Mouse (Mus musculus): ENCODE measurements around the gene Rab40c.

DNA sequence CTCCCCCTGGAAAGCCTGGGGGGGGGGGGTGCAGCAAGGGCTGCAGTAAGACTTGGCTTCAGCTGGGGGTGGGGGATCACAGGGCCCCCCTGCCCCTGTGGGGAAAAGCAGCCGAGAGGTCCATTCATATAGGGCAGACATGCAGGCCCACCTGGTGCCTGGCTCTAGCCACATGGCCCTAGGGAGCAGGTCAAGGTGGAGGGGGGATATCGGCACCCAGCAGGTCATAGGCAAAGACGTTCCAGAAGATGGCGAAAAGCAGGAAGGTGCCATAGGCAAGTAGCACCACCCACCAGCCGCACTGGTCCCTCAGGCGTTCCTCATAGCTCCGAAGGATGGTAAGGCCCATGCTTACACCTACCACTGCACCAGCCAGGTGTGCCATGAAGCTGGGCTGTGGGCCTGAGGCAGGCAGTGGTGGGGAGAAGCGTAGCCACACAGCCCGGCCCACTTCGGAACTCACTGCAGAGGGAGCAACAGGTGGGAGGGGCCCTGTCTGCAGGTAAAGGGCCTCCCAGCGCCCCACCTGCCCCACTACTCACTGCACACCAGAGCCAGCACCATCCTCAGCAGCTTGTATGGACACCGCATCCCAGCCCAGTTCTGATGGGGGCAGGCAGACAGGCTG, 84.8 kb downstream of the Rab40c start:
- TF ChIP-seq MEF2A (IDR thresholded peaks at IDR 0.05; ENCODE audit: extremely low read depth, insufficient replicate concordance, low read depth, low read length, poor library complexity, severe bottlenecking) (no peak), MYC (IDR thresholded peaks at IDR 0.05; ENCODE audit: low read depth, low read length) (no peak), POLR2AphosphoS5 (IDR thresholded peaks at IDR 0.05; ENCODE audit: borderline replicate concordance, low read depth, low read length) (no peak; the same call in 1 of the 2 replicates), CTCF (IDR thresholded peaks at IDR 0.05 in 2 of 3, conservative IDR thresholded peaks at IDR 0.05 in 1 of 3; ENCODE audit: control insufficient read depth in 1 of 3, insufficient read depth in 1 of 3, low read depth in 2 of 3, low read length in 3 of 3, poor library complexity in 1 of 3, severe bottlenecking in 1 of 3) (no peak), POLR2A (IDR thresholded peaks at IDR 0.05; ENCODE audit: control insufficient read depth in 1 of 2, insufficient read depth in 1 of 2, low read depth in 1 of 2, low read length in 2 of 2, poor library complexity in 1 of 2) (no peak; a peak in 1 of 4 replicates), RCOR1 (IDR thresholded peaks at IDR 0.05; ENCODE audit: low read depth, low read length) (no peak), EP300 (IDR thresholded peaks at IDR 0.05; ENCODE audit: low read depth in 1 of 2, low read length in 2 of 2) (no peak), NRF1 (IDR thresholded peaks at IDR 0.05; ENCODE audit: insufficient read depth, low read depth, low read length, poor library complexity, severe bottlenecking) (no peak), KAT2A (conservative IDR thresholded peaks at IDR 0.05; ENCODE audit: low read depth, low read length) (no peak), CHD1 (IDR thresholded peaks at IDR 0.05; ENCODE audit: low read depth, low read length) (no peak), USF1 (IDR thresholded peaks at IDR 0.05; ENCODE audit: low read depth, low read length) (no peak)

Measured in MEL (cell line).